Mouse (Mus musculus): ENCODE results near the gene Grap.
A peak's percentile ranks its signal among the peaks of the same experiment; 100 is the strongest.
"Not testable (repeated sequence)": the region's sequence is repeated elsewhere in the genome, so short reads cannot be mapped to it uniquely, and the experiment has no call there.

Grap gene

GRCm38 (mm10) chr11:61652686-61653447, at the start of gene Grap:
Gene Grap, plus strand, starts transcription at chr11:61653265.
- DNase-seq = peak; percentile 70 to 78

- DNase-seq = peak; percentile 38 to 46
Measured at GRCm38 (mm10) chr11:61608072-61608471, 45.0 kb upstream of the Grap start.

DNA sequence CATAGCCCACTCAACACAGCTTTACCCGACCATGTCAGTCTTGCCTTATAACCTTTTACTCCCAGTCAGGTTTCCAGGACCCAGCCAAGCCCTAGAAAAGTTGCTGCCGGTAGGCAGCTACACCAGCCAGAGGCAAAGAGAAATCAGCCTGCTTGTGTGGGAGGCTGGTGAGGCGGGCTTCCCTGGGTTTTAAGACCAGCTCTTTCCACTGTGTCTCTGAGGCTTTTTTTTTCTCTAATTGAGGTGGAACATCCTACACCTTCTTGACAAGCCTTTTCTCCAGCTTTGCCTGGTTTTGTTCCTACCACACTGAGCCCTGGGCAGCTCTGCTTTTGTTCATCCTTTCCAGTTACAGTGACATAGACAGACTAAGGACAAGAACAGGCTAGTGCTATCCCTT, 41.9 kb upstream of the Grap start:
- no peak for DNase-seq

- no peak for DNase-seq
Measured at GRCm38 (mm10) chr11:61612116-61612635, 40.9 kb upstream of the Grap start.

DNA sequence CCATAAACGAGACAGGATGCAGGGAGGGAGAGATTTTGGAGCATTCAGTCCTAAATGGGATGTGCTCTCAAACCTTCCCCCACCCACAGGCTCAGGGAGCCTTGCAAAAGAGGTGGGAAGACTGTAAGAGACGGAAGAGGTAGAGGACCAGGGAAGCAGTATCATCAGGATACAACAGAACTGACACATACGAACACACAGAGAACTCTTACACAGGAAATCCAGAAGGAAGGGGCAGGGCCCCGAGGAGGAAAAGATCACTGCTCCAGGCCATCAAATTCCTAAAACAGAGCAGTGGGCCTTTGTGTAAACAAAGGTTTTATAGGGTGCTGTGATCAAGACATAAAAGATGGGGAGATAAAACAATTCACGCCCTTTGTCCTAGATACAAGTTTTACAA, 38.7 kb upstream of the Grap start:
- DNase-seq = no peak

GRCm38 (mm10) chr11:61615686-61616522, 37.2 kb upstream of the Grap start:
- peak; percentile 74 to 79 for DNase-seq

DNA sequence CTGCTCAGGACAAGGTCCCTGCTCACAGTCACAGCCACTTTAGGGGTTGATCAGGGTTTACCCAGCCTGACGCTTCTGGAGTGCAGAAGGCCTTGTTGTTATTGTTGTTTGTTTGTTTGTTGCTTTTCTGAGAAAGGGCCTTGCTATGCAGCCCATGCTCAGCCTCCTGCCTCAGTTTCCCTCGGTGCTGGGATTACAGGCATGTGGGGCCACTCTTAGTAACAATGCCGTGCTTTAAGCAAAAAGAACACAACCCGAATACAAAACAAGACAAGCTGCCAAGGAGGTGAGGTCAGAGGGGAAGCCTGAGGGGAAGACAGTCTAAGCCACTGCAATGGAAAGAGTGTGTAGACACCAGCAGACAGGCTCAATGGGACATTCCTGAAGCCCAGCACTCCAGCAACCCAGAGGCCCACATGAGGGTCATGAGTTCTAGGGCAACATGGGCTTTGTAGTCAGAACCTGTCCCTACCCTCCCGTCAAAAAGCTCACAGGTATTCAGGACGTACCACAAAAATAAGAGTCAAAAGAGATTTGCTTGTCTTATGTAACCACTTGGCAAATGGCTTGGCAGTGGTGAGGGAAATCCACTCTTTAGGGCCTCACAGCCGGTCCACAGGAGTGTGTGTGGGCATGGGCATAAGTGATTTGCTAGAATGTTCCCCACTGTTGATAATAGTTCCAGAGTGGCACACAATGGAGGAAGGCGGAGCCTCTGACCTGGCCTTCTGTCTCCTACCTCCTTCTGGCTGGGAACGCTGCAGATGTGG, 36.4 kb upstream of the Grap start:
- DNase-seq = peak; percentile 75 to 76

- peak in 1 of 2 experiments; percentile 32 for DNase-seq
Measured at GRCm38 (mm10) chr11:61617293-61617975, 35.6 kb upstream of the Grap start.

DNA sequence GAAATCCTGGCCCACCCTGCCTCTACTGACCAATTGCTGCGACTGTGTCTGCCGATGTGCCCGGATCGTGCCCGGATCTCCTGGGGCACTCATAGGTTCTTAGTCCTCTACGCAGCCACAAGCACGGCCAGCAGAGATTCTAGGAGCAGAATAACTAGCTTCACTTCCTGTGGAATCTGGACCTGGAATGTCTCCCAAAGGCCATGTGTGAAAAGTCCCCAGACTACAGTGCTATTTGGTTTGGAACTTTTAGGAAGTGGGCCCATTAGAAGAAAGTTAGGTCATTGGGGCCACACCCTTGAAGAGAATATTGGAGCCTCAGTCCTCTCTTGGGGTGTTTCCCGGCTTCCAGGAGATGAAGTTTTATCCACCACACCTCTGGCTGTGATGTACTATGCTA, 34.9 kb upstream of the Grap start:
- DNase-seq = peak in 1 of 2 experiments; percentile 36

GRCm38 (mm10) chr11:61618571-61618970, 34.5 kb upstream of the Grap start:
- no peak for DNase-seq

DNA sequence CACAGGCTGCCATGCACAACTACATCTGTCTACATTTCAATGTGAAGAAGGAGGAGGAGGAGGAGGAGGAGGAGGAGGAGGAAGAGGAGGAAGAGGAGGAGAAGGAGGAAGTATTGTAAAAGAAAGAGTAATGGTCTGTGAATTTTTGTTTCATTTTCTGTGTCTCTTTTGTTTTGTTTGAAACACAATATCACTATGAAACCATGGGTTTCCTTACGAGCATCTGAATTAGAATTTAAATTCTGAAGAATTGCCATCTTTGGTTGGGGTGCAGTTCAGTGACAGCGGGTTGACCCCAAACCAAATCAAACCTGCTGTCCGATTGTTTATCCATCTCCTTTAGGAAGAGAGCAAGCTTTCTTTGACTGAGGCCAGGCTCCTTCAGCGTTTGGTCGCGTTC, 33.7 kb upstream of the Grap start:
- no peak for DNase-seq

GRCm38 (mm10) chr11:61619791-61620241, 33.2 kb upstream of the Grap start:
- peak; percentile 79 to 84 for DNase-seq

- DNase-seq = peak; percentile 90 to 94
Measured at GRCm38 (mm10) chr11:61620254-61620670, 32.8 kb upstream of the Grap start.

DNA sequence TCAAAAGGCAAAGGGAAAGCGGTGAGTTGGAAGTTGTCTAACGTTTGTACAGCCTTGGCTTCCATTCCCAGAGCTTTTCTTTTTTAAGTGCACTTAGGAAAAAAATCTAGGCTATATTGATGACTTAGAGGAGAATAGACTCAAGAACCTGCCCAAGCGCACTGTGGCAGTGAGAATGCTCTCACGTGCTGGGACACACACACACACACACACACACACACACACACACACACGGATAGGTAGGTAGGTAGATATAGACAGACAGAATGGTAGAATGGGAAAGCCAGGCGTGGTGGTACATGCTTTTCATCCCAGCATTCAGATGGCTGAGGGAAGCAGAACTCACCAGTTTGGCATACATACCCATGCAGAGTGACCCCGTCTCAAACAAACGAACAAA, 32.3 kb upstream of the Grap start:
- no peak for DNase-seq

- DNase-seq = no peak
Measured at GRCm38 (mm10) chr11:61625136-61625535, 27.9 kb upstream of the Grap start.

DNA sequence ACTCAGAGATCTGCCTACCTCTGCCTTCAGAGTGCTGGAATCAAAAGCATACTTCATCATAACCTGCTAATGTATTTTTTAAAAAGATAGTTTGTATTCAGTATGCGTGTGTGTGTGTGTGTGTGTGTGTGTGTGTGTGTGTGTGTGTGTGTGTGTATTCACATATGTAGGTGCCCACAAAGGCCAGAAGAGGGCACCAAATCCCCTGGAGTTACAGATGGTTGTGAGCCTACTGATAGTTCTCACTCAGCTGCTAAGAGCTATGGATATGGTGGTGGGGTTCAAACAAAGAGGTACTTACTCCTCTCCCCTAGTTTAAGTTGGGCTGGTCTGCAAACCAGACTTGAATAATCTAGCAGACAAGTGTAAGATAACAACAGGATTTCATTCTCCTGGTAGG, 26.6 kb upstream of the Grap start:
- no peak for DNase-seq

DNA sequence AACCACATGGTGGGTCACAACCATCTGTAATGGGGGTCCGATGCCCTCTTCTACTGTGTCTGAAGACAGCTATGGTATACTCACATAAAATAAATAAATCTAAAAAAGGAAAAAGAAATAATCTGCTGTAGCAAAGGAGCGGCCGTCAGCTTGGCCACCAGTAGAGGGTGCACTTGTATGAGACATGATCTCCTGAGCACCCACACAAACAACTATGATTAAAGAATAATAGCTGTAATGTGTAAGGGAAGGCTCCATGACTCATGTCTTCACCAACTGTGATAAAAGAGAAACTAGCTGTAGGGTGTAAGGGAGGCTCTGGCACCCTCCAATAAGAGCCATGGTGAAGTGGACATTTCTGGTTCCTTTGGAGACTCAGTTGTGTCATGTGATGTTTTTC, 23.4 kb upstream of the Grap start:
- DNase-seq = no peak

DNA sequence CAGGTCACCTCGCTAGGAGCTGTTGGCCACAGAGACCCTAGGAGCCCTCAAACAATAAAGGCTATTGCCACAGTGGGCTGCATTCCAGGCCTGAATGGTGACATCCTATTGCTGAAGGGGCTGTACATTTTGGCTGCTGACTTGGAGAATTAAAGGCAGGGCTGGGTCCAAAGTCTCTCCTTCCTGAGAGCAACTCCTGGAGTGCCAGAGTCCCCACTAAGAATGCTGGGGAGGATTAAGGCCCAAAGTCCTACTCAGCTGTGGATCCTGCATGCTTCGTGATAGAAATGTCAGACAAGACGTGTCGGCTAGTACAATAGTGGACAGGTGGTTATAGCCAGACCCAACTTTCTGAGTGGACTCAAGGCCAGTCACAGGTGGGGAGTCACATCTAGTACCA, 16.8 kb upstream of the Grap start:
- DNase-seq = not testable (repeated sequence)

GRCm38 (mm10) chr11:61637413-61637812, 15.7 kb upstream of the Grap start:
- DNase-seq = no peak

DNA sequence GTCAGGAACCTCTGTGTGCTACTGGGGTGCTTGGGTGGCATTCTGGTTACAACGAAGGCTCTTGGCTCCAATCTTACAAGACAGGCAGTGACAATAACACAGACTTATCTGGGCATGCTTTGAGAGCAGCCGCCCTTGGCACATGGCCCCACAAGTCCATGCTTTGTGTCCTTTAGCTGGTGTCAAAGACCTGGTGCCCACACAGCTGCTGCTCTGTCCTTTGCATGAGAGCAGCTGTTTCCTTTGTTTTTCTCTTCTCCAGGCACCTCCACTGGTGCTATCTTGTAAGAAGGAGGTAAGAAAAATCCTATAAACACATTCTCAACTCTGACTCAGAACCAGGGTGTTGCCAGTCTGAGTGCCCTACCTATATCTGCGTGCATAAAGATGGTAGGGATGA, 15.2 kb upstream of the Grap start:
- no peak for DNase-seq

- no peak for DNase-seq
Measured at GRCm38 (mm10) chr11:61638764-61639536, 14.1 kb upstream of the Grap start.

Measured in lung, adult 18-20 months (tissue).